Mouse (Mus musculus) central nervous system, embryonic 14 days (tissue): ENCODE data around the gene Cobll1. TPM values are rescaled to one million over a fixed set of nuclear protein-coding genes. Genes with fewer than 3 reads are reported as not detected.

Source experiments
- polyA plus RNA-seq: library from polyadenylated mRNA; depleted of rRNA; stranded (reverse); fragments of >200 nt; gene quantifications from 2 replicates; pipeline ENCODE4 v1.2.3, GENCODE M21; 2012; rRNA removed

Cobll1 gene
- 3.8 and 4.1 TPM in 2 replicates for polyA plus RNA-seq

GRCm38 (mm10) chr2:65238964-65239570 lies at the start of gene Cobll1:
TSS of gene Cobll1 (minus strand) at chr2:65239403.

Other genes starting within 250 kb of the Cobll1 start
- gene Grb14, start 214.4 kb downstream of the Cobll1 start, polyA plus RNA-seq, result 7.9 and 10.6 TPM in 2 replicates
- 0.75 and 0.83 TPM in 2 replicates for gene Slc38a11, start 124.6 kb upstream of the Cobll1 start, polyA plus RNA-seq